Mouse (Mus musculus): ENCODE measurements around the gene Pik3ap1.
"Not testable (repeated sequence)": the region's sequence is repeated elsewhere in the genome, so short reads cannot be mapped to it uniquely, and the experiment has no call there.

Gene Pik3ap1

DNA sequence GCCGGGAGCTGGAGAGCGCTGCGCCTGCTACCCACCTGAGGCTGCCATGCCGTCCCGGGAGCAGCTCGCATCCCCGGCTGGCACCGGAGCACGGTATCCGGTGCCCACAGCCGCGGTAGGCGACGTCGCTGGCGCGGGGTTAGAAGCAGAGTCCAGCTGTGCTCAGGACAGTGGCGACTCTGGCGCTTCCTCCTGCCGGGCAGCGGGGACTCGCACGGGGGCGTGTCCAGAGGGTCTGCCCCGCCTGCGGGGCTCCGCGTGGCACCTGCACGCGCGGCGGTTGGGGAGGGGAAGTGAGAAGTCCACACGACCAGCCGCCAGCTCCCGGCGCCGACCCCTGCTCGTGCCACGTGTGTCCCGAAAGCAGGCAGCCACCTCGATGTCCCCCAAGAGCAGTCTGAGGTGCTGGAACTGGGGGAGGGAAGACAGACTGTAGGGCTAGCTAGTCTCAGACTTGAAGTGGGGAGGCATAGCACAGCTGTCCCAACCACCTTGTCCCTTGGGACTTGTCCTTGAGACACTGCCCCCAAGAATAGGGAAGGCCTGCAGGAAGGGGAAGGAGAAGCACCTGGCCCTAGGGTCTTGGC, at the start of gene Pik3ap1:
TSS of gene Pik3ap1 (minus strand) at position 181 of the 587 bp plus-strand sequence.
- peak; percentile 52 for DNase-seq

- not testable (repeated sequence) for DNase-seq
These were observed 46.7 kb upstream of the Pik3ap1 start for GRCm38 (mm10) chr19:41431512-41432164.

- not testable (repeated sequence) for DNase-seq
These were observed 41.2 kb upstream of the Pik3ap1 start for GRCm38 (mm10) chr19:41425927-41426772.

DNA sequence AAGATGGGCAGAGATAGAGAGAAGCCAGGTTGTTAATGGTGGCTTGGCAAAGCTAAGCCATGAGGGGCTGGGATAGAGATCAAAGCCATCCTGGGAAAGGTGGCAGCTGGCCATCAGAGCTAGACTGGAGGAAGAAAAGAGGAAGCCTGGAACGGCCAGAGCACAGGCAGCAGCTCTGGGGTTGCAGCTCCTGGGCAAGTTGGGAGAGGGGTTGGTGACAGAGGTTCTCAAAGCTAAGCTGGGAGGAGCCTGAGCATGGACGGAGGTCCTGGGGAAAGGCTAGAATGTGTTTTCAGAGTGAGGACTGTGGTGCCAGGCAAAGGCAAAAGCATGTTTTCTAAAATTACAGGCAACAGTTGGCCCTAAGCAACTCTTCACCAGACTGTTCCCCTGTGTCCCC, 36.4 kb upstream of the Pik3ap1 start:
- no peak for DNase-seq

DNA sequence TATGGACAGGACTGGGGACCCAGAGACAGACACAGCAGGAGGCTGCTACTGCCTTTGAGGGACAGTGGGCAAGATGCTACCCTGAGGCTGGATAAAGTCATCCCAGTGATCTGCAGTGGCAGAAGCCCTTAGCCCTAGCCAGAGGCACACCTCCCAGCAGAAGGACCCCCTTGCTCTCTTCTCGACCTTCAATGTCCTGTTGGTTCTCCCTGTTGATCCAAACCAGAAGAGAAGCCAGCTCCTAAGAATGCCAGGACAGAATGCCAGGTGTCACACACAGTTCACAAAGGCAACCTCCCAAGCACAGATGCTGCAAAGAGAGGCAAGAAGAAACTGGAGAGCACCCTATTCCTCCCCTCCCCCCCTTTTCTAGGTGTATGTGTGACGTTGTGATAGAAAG, 33.9 kb upstream of the Pik3ap1 start:
- DNase-seq = no peak

GRCm38 (mm10) chr19:41417995-41418394, 33.1 kb upstream of the Pik3ap1 start:
- DNase-seq = no peak

DNA sequence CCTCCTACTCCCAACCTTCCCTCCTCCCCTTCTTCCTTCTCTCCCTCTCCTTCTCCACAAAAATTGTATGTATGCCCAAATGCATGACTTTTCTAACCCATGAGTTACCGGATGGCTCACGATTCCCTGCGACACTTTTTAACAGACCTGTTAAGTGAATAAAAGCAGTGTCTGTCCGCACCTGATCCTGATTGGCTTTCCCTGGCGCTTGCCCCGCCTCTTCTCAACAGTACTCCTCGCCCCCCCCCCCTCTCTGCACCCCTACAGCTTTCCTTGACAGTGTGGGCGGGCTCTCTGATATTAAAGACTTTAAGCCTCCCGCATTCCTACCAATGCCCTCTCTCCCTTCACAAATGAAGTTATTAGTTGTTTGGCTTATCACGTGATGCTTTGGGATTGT, 31.3 kb upstream of the Pik3ap1 start:
- DNase-seq = no peak

DNA sequence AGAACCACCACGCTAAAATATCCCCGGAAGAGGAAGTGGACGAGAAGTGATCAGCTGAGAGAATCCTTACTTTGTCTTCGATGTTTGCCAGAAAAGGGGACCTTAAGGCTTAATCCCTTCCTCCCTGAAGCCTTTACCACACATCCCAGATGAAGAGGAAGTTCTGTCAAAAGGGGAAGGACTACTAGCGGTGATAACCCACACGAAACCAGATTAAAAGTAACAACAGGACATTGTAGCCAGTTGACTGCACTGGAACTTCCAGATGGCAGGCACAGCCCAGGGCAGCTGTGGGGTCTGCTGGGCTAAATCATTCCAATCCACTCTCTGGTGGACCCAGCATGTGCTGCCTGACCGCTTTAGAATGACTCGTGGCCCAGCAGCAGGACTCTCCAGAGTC, 17.7 kb upstream of the Pik3ap1 start:
- no peak for DNase-seq

- DNase-seq = no peak
These were observed 6.0 kb upstream of the Pik3ap1 start for GRCm38 (mm10) chr19:41390856-41391255.

DNA sequence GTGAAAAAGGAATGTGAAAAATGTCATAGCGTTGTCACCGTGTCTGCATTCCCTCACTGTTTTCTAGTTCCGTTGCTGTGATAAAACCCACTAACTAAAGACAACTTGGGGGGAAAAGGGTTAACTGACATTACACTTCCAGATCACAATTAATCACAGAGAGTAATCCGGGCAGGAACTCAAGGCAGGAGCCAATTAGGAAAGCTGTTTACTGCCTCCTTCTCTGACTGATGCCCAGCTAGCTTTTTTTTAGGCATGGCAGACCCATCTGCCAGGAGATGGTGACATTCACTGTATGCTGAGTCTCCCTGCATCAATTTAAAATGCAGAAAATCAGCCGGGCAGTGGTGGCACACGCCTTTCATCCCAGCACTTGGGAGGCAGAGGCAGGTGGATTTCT, 4.4 kb upstream of the Pik3ap1 start:
- DNase-seq = no peak

GRCm38 (mm10) chr19:41388242-41388641, 3.3 kb upstream of the Pik3ap1 start:
- DNase-seq = no peak

DNA sequence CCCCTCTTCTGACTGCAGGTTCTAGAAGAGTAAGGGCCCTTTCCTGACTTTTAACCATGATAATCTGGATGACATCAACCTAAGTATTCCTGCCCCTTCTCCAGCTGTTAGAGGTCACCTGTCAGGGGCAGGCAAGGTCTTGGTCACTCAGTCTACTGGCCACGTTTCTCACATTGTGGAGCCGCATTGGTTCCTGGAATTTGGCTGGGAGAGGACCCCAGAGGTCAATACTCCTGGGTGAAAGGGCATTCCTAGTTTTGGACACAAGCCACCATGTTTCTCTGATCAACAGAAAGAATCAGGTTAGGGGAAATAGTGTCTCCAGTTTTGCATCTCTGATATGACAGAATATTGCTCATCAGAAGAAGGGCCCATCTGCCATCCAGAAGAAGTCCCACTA, 2.4 kb upstream of the Pik3ap1 start:
- DNase-seq = no peak

GRCm38 (mm10) chr19:41384406-41384851, 473 bp downstream of the Pik3ap1 start:
- DNase-seq = peak; percentile 54

GRCm38 (mm10) chr19:41382391-41382978, 2.4 kb downstream of the Pik3ap1 start:
- no peak for DNase-seq

GRCm38 (mm10) chr19:41381581-41382239, 3.2 kb downstream of the Pik3ap1 start:
- no peak for DNase-seq

- no peak for DNase-seq
These were observed 5.7 kb downstream of the Pik3ap1 start for GRCm38 (mm10) chr19:41379195-41379594.

- DNase-seq = no peak
These were observed 9.1 kb downstream of the Pik3ap1 start for GRCm38 (mm10) chr19:41375791-41376190.

GRCm38 (mm10) chr19:41375096-41375495, 9.8 kb downstream of the Pik3ap1 start:
- no peak for DNase-seq

DNA sequence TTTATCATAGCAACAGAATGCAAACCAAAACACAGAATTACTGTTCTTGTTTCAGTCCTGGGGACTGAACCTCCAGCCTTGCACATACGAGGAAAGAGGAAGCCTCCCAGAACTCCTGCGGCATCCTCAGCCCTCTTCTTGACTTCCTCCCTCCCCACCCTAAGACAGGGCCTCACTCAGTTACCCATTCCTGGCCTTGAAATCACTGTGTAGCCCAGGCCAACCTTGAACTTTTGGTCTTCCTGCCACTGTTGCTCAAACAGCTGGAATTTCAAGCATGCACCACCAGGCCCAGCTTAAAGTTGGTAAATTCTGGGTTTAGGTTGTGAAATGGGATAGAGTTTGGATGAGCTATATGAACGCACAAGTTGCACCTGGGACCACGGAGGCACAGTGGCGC, 10.2 kb downstream of the Pik3ap1 start:
- DNase-seq = no peak

- DNase-seq = no peak
These were observed 12.6 kb downstream of the Pik3ap1 start for GRCm38 (mm10) chr19:41372322-41372721.

- no peak for DNase-seq
These were observed 13.5 kb downstream of the Pik3ap1 start for GRCm38 (mm10) chr19:41371373-41371772.

- DNase-seq = no peak
These were observed 15.1 kb downstream of the Pik3ap1 start for GRCm38 (mm10) chr19:41369557-41370460.
